Mouse (Mus musculus): Measurements from ENCODE around the gene Coq3. TPM values are rescaled to one million over a fixed set of nuclear protein-coding genes. Genes with fewer than 3 reads are reported as not detected.

The Coq3 gene
- polyA plus RNA-seq (2014; fragmentation: Illumina TruSeq; extraction: RNeasy Lipid Tissue Mini Kit (QIAGEN cat#74804)): 17.0 TPM

DNA sequence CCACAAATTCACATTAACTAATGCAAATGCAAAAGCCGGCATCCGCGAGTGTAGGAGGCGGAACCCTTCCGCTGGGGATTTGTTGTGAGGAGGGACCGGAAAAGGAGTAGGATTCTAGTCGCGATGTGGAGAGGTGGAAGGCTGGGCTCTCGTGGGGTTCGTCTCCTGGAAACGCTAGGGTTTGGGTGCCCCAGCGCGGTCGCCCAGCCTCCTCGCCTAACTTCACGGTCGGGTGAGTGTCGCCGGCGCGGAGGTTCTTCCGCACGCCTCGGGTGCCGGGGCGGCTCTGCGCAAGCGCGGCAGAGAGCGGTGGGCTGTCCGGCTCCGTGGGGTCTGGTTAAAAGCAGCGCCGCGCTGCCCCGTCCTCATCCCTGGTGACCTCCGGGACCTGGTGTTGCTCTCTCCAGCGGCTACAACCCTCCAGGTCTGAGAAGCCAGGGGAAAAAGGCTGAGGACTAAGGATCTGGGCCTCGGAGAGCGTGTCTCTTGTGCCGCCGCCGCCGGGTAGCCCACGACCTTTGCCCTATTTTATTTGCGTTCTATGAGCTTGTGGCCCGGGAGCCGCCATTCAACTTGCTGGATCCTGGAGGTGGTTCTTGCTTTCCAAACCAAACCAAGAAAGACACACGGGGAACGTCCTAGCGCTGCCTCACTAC lies at the start of gene Coq3:
Gene Coq3, plus strand, starts transcription at position 109 of the 656 bp plus-strand sequence.

DNA sequence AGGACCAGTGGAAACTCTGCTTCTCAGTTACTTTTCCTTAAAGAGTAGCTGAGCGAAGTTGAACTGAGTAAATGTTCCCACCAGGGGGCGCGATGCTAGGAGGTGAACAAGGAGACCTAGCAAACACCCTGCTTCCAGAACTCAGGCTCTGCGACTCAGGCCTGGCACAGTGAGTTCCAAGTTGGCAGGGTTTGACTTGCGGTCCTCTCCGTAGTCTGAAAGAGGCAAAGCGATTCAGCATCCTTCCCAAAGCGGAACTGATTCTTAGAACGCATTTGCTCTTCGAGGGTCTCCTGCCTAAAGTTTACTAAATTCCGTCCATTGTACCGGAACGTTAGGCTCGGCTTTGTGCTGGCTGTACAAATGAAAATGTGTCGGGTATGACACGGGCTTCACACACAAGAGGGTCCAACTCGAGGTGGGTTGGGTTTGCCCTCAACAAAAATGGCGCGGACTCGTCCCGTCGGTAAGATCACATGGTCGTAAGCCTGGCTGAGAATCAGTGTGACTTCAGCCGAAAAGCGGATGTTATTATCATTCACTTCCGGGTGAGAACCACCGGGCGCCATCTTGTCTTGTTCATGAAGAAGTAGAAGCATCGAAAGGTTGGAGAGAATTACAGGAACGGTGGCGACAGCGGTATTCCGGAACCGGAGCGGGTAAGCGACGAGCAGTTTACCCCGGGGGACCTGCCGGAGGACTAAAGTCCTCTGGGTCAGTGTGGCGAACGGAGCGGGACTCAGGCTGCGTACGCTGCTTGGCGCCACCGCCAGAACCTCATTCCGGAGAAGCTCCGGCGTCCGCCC lies 31.8 kb upstream of the Coq3 start, which contains the start of gene Pnisr:
Gene Pnisr, plus strand, starts transcription at position 103 of the 806 bp plus-strand sequence.

DNA sequence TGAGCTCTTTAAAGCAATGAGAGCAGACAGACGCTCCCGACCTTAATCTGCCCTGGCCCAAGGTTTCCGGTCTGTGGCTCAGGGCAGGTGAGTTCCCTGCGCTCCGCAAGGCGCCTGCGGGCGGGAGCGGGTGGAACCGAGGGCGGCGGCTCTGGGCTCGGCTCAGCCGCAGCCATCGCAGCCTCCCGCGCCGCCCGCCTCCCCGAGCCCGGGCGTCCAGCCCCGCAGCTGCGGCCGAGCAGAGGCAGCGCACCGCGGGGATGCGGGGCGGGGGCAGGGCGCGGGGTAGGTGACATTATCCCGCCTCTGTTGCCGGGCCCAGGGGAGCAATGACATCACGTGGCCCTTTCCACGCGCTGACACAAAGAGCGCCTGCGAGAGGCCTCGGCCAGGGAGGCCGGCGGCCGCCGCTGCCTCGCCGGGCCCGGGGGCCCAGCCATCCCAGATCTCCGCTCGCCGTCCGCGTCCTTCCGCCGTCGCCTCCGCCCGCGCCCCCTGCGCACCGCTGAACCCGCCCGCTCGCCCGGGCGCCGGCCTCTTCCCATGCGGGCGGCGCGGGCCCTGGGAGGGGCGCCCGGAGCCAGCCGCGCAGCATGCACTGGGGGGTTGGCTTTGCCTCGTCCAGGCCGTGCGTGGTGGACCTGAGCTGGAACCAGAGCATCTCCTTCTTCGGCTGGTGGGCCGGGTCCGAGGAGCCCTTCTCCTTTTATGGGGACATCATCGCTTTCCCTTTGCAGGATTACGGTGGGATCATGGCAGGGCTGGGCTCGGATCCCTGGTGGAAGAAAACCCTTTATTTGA lies 51.7 kb downstream of the Coq3 start, which contains the start of gene Faxc:
Gene Faxc, plus strand, starts transcription at position 359 of the 801 bp plus-strand sequence.

Other genes with a start within 250 kb of the Coq3 start
- not detected for gene Prdm13, start 193.7 kb upstream of the Coq3 start, polyA plus RNA-seq (2014; fragmentation: Illumina TruSeq; extraction: RNeasy Lipid Tissue Mini Kit (QIAGEN cat#74804))
- gene Ccnc, start 152.0 kb upstream of the Coq3 start, polyA plus RNA-seq (2014; fragmentation: Illumina TruSeq; extraction: RNeasy Lipid Tissue Mini Kit (QIAGEN cat#74804)): 86.7 TPM
- gene Usp45, start 112.5 kb upstream of the Coq3 start, polyA plus RNA-seq (2014; fragmentation: Illumina TruSeq; extraction: RNeasy Lipid Tissue Mini Kit (QIAGEN cat#74804)): 42.2 TPM
- 18.9 TPM for gene Tstd3, start 112.5 kb upstream of the Coq3 start, polyA plus RNA-seq (2014; fragmentation: Illumina TruSeq; extraction: RNeasy Lipid Tissue Mini Kit (QIAGEN cat#74804))
- gene Pnisr, start 32.1 kb upstream of the Coq3 start, polyA plus RNA-seq (2014; fragmentation: Illumina TruSeq; extraction: RNeasy Lipid Tissue Mini Kit (QIAGEN cat#74804)): 92.6 TPM
- 10.1 TPM for gene Faxc, start 51.7 kb downstream of the Coq3 start, polyA plus RNA-seq (2014; fragmentation: Illumina TruSeq; extraction: RNeasy Lipid Tissue Mini Kit (QIAGEN cat#74804))

All from ovary, adult 10 weeks (tissue).